Mouse (Mus musculus) natural killer cell, adult 2 months (primary cell): ENCODE measurements at regions not wholly inside any gene's neighbourhood (a gene's known extent, or its start where the extent isn't known, plus 50 kb on each side); places are given as distances from the start of the nearest gene placed in this dataset.

Experiments
- DNase-seq, 2 experiments: peaks; one replicate each; pipeline ENCODE4 v3.0.0; 2022; ENCODE audit warnings: low spot score in 2 of 2

DNA sequence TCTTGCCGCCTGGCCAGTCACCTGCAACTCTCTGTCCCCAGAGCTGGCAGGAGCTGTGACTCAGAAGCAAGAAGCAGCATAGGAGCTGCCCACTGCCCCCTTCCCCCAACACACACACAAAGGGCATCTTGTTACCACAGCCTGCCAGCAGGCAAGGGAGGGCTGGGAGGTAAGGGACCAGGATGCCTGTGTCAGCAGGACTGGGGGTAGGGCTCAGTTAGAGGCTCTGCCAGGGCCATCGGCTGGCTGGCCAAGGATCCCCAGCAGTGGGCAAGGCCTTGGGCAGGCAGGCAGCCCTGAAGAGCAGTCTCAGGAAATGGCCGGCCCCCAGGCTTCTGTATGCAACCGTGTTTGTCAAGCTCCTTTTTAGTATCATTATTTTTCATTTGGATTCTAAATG, 87.3 kb upstream of the Zmiz1 start:
- no peak for DNase-seq

GRCm38 (mm10) chr14:25372581-25372980, 86.4 kb upstream of the Zmiz1 start:
- DNase-seq: no peak

- DNase-seq: no peak
These were observed 85.8 kb upstream of the Zmiz1 start for GRCm38 (mm10) chr14:25373167-25373566.

DNA sequence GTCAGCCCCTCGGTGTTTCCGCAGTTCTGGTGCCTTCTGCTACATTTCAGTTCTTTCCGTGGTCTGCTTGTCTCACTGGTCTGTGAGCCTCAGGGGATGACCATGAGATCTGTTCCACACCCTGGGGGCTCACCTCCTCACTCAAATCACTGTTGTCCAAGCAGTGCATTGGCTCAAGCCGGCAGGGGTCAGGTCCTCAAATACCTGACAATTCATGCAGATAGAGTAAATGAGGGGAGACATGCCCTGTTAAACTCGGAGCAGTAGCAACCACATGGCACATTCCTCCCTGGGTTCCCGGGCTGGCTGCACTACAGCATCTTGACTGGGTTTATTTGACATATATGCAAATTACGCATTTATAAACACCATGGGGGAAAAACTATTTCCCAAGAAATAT, 84.0 kb upstream of the Zmiz1 start:
- DNase-seq: no peak

DNA sequence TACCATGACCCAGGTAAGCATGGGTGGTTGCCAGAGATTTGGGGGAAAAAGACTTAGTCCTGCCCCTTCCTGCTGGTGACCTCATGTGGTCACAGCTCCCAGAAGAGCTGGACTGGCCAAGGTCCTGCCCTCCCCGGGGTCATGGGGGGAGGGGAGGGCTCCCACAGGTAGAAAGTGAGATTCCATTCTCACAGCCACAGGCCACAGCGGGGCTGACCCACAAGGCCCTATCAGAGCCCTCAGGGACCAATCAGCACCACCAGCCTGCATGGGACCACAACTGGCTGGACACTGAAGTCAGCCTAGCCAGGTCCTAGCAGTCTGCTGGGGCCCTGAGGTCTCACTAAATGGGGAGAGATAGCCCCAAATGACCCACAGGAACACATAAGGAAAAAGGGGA, 81.9 kb upstream of the Zmiz1 start:
- DNase-seq: peak; percentile 42 to 55

GRCm38 (mm10) chr14:25377554-25377899, 81.5 kb upstream of the Zmiz1 start:
- DNase-seq: no peak

- DNase-seq: peak; percentile 84
These were observed 80.9 kb upstream of the Zmiz1 start for GRCm38 (mm10) chr14:25377900-25378716.

DNA sequence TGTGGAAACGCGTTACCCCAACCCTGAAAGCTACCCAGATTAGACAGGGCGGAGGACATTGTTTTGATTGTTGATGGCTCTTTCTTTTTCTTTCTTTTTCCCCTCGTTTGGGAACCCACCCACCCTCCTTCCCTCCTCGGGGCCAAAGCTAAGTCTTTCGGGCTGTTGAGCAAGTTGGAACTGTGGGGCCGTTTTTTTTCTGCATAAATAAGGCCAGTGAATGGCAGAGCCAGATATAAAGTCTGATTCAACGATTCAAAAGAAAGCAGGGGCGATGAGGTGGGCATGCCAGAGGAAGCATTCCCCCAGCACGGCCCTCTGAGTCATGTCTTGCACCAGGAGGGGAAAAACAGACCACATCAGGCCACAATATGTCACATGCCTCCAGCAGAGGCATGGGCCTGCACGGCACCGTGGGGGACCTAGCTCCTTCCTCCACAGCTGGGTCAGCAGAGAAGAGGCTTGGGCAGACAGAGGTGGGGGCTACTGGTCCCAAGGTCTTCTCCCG, 80.2 kb upstream of the Zmiz1 start:
- peak; percentile 86 to 91 for DNase-seq

GRCm38 (mm10) chr14:25383169-25383824, 75.7 kb upstream of the Zmiz1 start:
- no peak for DNase-seq

DNA sequence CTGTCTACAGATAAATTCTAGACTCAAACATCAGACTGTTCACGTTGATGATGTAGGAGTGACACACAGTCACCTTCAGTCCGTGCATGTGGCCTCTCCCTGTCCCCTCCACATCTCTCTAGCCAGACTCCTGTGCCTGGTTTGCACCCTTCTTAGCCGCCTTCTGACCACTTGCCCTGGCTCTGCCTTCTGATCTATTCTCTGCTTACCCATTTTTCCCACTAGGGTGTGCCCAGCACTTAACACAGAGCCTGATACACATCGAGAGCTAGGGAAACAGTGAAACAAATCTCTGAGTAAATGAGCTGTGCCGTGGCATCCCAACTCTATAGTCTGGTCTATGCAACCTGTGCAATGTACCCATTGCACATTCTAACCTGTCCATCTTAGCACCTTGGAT, 73.3 kb upstream of the Zmiz1 start:
- DNase-seq: no peak

DNA sequence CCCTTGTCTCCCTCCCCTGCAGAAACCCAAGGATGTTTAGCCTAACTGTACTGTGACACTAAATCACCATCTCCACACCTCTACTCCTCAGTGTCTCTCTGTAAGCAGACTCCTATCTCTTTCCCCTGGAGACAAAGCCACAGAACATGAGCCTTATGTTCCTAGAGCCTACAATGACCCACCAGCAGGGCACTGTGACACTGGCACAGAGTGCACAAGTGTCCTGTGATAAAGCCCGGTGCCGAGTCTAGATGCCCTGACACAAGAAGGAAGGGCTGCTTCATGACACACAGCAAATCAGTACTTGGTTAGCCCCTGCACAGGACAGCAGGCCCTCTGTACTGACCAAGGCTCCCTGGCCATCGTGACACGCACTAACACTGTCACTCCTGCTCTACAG, 71.2 kb upstream of the Zmiz1 start:
- no peak for DNase-seq

GRCm38 (mm10) chr14:25389314-25389713, 69.7 kb upstream of the Zmiz1 start:
- DNase-seq: no peak

- peak in 1 of 2 experiments; percentile 45 for DNase-seq
These were observed 66.6 kb upstream of the Zmiz1 start for GRCm38 (mm10) chr14:25392412-25392811.

DNA sequence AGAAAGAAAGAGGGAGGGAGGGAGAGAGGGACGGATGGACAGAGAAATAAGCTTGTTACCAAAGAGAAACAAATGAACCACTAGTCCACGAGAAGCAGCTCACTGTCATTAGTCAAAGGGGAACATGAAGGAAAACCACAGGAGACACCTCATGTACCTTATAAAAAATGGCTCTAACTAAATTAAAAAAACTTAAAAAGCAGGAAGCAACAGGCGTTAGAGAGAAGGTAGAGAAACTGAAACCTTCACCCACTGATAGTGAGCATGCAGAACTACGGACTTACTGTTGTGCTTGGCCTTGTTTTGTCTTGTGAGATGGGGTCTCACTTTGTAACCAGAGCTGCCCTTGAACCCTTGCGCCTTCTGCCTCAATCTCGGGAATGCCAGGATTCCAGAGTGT, 66.0 kb upstream of the Zmiz1 start:
- no peak for DNase-seq

- no peak for DNase-seq
These were observed 64.1 kb upstream of the Zmiz1 start for GRCm38 (mm10) chr14:25394931-25395330.

DNA sequence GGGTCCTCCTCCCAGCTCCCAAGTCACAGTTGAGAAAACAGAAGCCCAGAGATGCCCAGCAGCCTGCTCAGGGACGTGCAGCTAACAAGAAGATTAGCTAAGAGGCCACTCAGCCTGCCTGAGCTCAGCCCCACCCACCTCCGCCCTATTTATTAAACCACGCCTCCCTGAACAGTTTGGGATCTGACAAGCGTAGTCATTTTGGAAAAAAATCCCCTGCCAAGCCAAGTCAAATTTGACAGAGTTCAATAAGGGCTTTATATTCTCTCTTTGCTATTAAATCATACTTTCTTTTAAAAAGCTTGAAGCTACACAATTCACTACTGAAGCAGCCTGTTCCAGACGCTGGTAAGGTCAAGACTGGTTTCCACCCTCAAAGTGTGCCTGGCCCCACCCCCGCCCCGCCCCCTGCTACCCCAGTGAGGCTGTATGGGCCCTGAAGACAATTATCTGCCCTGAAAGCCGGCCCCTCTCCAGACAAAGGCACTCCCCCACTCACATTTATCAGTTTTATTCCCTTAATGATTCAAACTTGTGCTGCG, 61.9 kb upstream of the Zmiz1 start:
- DNase-seq: no peak

GRCm38 (mm10) chr14:25397751-25398150, 61.2 kb upstream of the Zmiz1 start:
- DNase-seq: no peak

DNA sequence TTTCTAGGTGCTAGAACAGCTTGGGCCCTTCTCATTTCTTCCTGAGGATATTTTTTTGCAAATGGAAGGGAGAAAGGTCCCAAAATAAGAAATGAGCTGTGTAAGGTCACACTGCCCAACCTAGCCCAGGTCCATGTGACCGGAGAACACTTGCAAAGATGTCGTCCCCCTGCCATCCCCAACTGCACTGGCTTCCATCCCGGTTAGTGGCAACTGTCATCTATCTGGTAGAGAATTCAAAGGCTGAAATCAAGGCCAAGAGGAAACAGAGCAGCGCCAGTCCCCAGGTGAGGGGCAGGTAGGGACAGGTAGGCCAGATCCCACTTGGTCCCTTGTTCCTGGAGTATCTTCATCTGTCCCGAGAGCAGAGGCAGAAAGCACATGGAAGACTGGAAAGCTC, 60.2 kb upstream of the Zmiz1 start:
- no peak for DNase-seq

DNA sequence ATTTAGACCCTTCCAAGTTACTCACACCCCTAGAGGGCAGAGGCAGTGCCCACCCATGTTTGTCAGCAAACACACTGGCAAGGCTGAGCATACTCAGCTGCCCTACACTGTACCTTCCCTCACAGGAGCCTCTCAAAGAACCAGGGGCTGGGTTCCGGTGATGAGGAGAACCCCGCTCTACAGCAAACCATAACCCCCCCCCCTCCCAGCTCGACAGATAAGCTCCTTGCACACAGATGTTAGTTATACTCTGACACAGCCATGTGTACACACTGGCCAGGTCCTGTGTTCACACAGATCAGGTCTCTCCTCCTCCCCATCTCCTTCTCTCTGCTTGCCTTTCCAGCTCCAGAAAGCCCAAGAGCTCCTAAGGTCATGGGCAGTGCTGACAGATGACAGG, 59.7 kb upstream of the Zmiz1 start:
- no peak for DNase-seq

DNA sequence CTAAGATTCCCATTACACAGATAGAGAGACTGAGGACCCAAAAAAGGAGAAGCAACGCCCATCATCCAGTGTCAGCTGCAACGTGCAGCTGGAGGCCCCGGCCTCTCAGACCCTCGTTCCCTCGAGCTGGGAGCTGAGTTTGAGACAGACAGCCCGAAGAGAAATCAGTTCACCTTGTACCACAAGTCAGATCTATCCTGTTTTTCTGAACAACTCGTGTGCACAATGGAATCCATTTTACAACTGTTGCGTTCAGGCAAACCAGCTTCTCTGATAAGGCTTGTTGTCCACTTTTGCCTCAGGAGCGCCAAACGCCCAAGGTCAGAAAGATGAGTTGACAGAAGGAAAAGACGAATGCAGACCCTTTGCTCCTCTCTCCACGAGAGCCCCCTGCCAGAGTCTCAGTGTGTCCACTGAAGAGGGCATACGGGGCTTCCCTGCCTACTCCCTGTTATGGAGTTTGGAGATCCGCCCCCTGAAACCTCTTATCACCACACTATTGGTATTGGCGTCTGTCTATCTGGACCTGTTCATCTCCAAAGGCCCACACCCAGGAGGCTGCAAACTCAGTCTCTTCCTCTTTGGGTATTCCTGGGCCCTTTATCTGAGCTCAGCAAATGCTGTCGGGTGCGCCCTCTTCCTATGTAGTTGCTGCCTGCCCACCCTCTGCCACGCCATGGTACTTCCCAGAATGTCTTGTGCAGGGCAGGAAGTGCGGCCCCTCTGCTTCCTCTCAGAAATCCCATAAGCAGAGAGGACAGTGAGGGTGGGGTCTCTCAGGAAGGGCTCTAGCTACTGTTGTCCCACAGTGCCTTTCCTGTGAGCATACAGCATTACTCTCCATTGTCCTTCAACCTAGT, 57.7 kb upstream of the Zmiz1 start:
- DNase-seq: no peak

- no peak for DNase-seq
These were observed 56.6 kb upstream of the Zmiz1 start for GRCm38 (mm10) chr14:25402409-25402808.

- DNase-seq: no peak
These were observed 53.8 kb upstream of the Zmiz1 start for GRCm38 (mm10) chr14:25405191-25405590.
